Mouse (Mus musculus): ENCODE measurements at regions not wholly inside any gene's neighbourhood (a gene's known extent, or its start where the extent isn't known, plus 50 kb on each side); places are given as distances from the start of the nearest gene placed in this dataset.

- TF ChIP-seq CTCF (IDR thresholded peaks at IDR 0.05; ENCODE audit: insufficient read depth, low read depth, low read length) = no peak
- TF ChIP-seq POLR2A (IDR thresholded peaks at IDR 0.05; ENCODE audit: insufficient read depth, low read depth, low read length) = no peak
These were observed 872.9 kb upstream of the Lrrc6 start for GRCm38 (mm10) chr15:67373599-67373998.
